Mouse (Mus musculus) layer of hippocampus, adult 8-10 months (tissue): Measurements from ENCODE around the gene Exosc10. TPM values are rescaled to one million over a fixed set of nuclear protein-coding genes. Genes with fewer than 3 reads are reported as not detected.

Source experiments
- DNase-seq, 2 experiments: peaks; one replicate each; pipeline ENCODE4 v3.0.0; 2022; ENCODE audit warnings: low spot score in 2 of 2
- total RNA-seq, 4 experiments: library from RNA; stranded (reverse); gene quantifications; 2 replicates each; pipeline ENCODE4 v1.2.4; 2022

Exosc10 gene
- total RNA-seq, 4 experiments from 2014 or later = 50.1 to 52.6 (median 50.3) TPM

- DNase-seq = peak in 1 of 2 experiments; percentile 63
These were observed 46.4 kb downstream of the Exosc10 start for GRCm38 (mm10) chr4:148604541-148605165.

GRCm38 (mm10) chr4:148607758-148608157 is 49.5 kb downstream of the Exosc10 start:
- DNase-seq = peak in 1 of 2 experiments; percentile 70

GRCm38 (mm10) chr4:148609805-148610204 is 51.6 kb downstream of the Exosc10 start:
- no peak for DNase-seq

- no peak for DNase-seq
These were observed 52.6 kb downstream of the Exosc10 start for GRCm38 (mm10) chr4:148610631-148611364.

- DNase-seq = no peak
These were observed 54.3 kb downstream of the Exosc10 start for GRCm38 (mm10) chr4:148612557-148612956.

- no peak for DNase-seq
These were observed 55.5 kb downstream of the Exosc10 start for GRCm38 (mm10) chr4:148613738-148614137.

GRCm38 (mm10) chr4:148619805-148620204 is 61.6 kb downstream of the Exosc10 start:
- no peak for DNase-seq

GRCm38 (mm10) chr4:148620718-148621117 is 62.5 kb downstream of the Exosc10 start:
- DNase-seq = no peak

GRCm38 (mm10) chr4:148622485-148622884 is 64.3 kb downstream of the Exosc10 start:
- no peak for DNase-seq

- DNase-seq = no peak
These were observed 65.4 kb downstream of the Exosc10 start for GRCm38 (mm10) chr4:148623609-148624008.

GRCm38 (mm10) chr4:148625010-148625409 is 66.8 kb downstream of the Exosc10 start:
- no peak for DNase-seq

- DNase-seq = no peak
These were observed 67.8 kb downstream of the Exosc10 start for GRCm38 (mm10) chr4:148625756-148626622.

GRCm38 (mm10) chr4:148626623-148627185 is 68.5 kb downstream of the Exosc10 start, which contains the start of gene Tardbp:
Gene Tardbp, minus strand, starts transcription at chr4:148627019.
- peak; percentile 91 to 93 for DNase-seq

GRCm38 (mm10) chr4:148627246-148627645 is 69.0 kb downstream of the Exosc10 start:
- DNase-seq = no peak

Other genes starting within 250 kb of the Exosc10 start
- gene Ubiad1, start 113.7 kb upstream of the Exosc10 start, total RNA-seq = 1 to 10 TPM; 7.9 to 8.5 (median 8.2) TPM
- gene Mtor, start 109.8 kb upstream of the Exosc10 start, total RNA-seq = 10 to 100 TPM; 84.8 to 92.8 (median 86.8) TPM
- gene Angptl7, start 58.0 kb upstream of the Exosc10 start, total RNA-seq = 1 to 10 TPM in 2 of 4 experiments, under 1 TPM in 1, not detected in 1; 0.33 to 1.2 (median 1.0) TPM
- gene Srm, start 33.1 kb downstream of the Exosc10 start, total RNA-seq = 10 to 100 TPM; 66.5 to 78.3 (median 72.2) TPM
- 1 to 10 TPM; 1.1 to 5.5 (median 2.9) TPM for gene Masp2, start 44.1 kb downstream of the Exosc10 start, total RNA-seq
- gene Tardbp, start 68.6 kb downstream of the Exosc10 start, total RNA-seq = 100 to 1,000 TPM; 172 to 235 (median 219) TPM
- not detected for gene Gm572, start 84.9 kb downstream of the Exosc10 start, total RNA-seq
- under 1 TPM; 0.61 to 0.80 (median 0.63) TPM for gene Casz1, start 246.0 kb downstream of the Exosc10 start, total RNA-seq